Mouse (Mus musculus): Measurements from ENCODE around the gene Ap2a1.

GRCm38 (mm10) chr7:44914396-44914795 is 14.9 kb downstream of the Ap2a1 start:
- TF ChIP-seq CTCF (IDR thresholded peaks at IDR 0.05; ENCODE audit: control insufficient read depth, insufficient read depth, insufficient replicate concordance, low read depth, low read length) (no peak), POLR2A (IDR thresholded peaks at IDR 0.05; ENCODE audit: control insufficient read depth, low read depth, low read length) (no peak)

Data from testis, adult 2 months (tissue).